Mouse (Mus musculus): ENCODE data around the gene Slc25a30.
A peak's percentile ranks its signal among the peaks of the same experiment; 100 is the strongest.

The Slc25a30 gene

DNA sequence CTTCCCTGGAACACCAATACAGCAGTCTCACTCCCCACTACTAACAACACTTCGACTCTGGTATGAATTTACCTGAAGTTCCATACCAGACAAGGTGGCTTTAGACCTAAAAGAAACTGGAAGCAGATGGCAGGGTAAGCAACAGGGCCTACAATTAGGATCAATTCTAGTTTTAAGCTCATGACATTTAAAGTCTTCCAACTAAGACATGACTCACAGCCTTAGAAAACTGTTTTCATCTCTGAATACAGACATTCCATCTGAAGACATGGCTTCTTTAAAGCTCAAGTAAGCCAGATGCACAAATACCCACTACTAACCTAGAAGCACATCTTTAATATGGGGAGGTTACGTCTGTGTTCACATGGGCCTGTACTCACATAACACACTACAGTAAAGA is 38.9 kb downstream of the Slc25a30 start:
- no peak for DNase-seq (ENCODE audit: low spot score in 2 of 2)

DNA sequence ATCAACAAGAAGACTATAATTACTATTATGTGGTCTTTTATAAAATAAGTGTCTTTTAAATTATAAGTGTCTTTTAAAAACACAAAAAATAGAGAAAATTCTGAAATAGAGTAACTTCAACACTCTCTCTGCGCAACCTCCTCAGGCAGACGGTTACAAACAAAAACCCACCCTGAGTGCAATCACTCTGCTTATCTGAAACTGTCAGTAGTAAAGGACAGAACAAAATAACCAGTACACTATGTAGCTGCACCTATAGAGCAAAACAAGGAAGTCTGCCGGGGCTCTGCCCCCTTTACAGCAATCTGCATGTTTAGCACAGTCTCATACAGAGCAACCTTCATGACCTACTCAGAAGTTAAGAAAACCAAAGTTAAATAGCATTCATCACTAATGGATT is 44.9 kb downstream of the Slc25a30 start:
- DNase-seq (ENCODE audit: low spot score in 2 of 2): no peak

DNA sequence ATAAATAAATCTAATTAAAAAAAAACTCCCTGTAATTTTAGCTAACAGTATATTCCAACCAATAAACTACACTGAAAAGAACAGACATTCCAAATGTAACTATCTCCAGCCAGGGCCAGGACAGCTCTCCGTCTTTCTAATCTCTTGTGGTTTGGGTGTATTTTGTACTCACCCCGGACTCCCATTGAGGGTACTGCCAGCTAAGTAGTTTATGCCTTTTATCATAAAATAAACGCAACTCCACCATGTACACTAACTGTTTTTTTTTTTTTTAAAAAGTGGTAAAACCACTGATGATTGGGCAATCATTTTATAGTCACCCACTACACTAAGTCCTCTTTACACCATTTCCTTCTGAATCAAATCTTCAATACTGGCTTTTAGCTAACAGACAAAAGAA is 51.2 kb downstream of the Slc25a30 start:
- no peak for DNase-seq (ENCODE audit: low spot score in 2 of 2)

DNA sequence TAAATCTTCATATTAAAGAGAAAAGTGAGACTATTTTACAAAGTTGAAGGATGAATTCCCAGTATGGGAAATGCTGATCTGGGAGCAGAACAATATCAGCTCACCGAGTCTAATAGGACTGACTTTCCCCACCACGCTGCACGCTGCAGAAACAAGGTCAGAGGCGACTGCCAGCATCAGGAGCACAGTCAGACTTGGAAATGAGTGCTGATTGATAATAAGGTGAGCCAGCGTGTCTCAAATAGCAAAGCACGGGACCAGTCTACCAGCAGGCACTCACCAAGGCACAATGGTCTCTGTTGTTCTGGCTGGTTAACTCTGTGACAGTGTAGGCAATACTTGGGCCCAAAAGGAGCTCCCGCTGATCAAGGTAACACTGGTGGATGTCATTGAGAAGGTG is 54.2 kb downstream of the Slc25a30 start:
- no peak for DNase-seq (ENCODE audit: low spot score in 2 of 2)

DNA sequence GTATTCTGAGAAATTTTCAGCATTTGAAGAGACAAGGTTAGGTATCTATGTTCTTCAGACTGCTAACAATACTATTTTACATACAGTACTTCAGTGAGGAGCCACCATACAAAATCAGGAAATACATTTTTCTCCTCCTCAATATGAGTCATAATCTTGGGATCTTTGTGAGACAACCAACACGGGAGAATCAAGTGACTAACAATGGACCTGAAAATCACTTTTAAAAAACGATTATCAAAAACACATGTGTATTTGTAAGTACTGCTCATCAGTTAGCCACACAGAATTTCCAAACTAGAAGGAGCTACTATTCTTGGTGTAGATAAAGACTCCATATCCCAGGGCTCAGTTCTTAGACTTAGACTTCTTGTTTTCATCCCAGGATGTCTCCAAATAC is 55.5 kb downstream of the Slc25a30 start:
- no peak for DNase-seq (ENCODE audit: low spot score in 2 of 2)

DNA sequence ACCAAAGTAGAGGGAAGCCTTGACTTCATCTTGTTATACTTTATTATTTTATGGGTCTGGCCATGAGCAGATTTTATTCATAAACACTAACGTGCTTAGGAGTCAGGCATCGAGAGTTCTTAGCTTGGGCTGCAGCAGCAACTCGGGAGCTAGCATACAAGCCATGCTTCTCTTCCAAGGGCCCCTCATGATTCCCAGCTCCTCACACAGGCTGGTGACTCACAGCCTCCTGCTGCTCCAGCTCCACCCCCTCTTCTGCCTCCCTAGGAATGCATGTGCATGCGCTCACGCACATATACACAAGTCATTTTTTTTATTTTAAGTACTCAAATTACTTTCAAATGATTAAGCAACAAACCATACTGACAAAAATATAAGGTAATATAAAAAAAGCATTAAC is 58.7 kb downstream of the Slc25a30 start:
- no peak for DNase-seq (ENCODE audit: low spot score in 2 of 2)

DNA sequence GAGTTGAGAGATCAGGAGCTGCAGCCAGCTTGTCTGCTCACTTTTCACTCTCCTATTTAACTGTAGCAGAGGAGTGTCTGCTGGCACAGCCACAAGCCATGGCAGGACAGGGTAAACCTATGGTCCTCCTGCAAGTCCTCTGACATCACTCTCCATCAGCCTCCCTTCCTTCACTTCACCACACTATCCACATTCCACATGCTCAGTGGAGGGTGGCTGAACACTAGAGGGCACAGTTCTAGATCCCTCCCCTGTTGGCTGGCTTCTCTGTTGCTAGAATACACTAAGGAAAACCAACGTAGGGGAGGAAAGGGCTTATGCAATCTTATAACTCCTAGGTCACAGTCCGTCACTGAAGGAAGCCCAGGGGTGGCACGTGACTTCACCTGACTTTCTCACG is 59.8 kb downstream of the Slc25a30 start:
- DNase-seq (ENCODE audit: low spot score in 2 of 2): no peak

DNA sequence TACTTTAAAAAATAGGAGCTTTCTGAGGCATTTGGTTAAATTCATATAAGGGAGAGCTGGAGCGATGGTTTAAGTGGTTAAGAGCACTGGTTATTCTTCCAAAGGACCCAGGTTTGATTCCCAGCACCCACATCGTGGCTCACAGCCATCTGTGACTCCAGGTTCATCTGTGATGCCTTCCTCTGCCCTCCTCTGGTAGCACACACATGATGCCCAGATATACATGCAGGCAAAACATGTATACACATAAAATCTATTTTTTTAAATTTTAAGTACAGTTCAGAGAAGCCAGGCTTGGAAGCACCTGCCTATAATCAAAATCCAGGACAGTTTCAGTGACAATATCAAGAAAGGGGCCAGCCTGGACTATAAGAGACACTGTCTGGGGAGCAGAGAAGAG is 64.0 kb downstream of the Slc25a30 start:
- DNase-seq (ENCODE audit: low spot score in 2 of 2): no peak

DNA sequence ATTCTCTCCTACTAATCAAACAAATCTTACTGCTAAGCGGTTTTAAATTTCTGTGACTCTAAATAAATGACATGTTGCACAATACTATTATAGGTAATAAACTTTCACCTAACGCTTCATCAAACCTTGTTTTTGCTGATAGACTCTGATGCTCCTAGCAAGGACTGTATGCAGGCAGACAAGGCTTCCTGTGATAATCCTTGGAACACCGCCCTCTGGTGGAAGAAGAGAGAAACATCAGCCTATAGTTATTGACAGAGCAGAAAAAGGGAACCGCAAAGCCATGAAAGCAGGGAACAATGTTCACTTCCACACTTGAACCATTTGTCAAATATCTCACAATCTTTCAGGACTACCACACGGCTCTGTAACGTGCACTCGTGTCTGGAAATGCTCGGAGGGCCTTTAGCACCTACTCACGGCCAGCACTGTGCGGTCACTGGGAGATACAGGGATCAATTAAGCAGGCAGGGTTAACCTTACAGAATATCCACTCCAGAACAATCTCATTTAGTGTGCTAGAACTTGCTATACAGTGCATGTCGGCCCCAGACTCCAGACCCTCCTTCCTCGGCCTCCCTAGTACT is 64.8 kb downstream of the Slc25a30 start:
- peak; percentile 22 to 59 for DNase-seq (ENCODE audit: low spot score in 2 of 2)

DNA sequence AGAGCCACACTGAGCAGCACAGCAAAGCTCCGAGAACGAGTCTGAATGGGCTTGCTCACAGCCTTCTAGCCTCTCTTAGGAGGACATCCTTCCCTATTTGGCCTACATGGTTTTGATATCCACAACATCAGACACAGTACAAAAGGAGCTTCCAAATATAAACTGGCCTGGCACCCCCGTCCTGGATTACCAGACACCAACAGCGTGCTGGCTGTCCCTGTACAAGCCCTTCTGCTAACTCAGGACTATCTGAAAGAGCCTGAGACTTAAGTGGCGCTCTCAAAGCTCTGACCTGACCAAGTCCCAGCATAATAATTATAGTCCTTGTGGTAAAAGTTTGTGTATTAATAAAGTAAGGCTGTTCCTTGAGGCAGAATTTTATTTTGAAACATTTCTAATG is 66.7 kb downstream of the Slc25a30 start:
- DNase-seq (ENCODE audit: low spot score in 2 of 2): no peak

DNA sequence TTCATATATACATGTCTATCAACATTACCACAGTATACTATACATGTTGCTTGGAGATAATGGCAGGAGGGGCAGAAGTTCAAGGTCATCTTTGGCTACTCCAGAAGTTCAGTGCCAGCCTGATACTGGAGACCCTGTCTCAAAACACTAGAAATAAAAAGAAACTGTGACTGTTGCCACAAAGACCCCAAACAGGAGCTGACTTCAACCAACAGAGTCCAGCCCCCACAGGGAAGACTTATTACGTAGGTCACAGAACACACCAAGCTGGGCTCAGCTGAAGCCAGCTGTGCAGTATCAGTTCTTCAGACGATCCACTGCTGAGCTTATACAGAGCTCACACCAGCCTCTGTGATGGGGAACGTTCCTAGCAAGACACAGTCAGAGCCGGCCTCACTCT is 70.4 kb downstream of the Slc25a30 start:
- no peak for DNase-seq (ENCODE audit: low spot score in 2 of 2)

DNA sequence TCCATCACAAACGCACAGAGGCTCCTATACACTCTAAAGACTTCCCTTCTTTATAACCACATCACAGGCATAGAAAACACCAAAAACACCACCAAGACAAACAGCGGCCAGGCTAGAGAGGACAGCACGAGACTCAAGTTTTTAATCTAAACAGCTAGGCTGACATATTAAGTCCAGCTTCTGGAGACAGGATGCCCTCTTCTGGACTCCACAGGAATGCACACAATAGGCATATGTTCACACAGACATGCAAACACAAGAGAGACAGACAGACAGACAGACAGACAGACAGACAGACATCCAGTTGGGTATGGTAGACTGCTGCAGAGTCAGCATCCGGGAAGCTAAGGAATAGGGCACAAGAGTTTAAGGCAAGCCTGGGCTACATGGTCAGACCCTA is 73.2 kb downstream of the Slc25a30 start:
- no peak for DNase-seq (ENCODE audit: low spot score in 2 of 2)

DNA sequence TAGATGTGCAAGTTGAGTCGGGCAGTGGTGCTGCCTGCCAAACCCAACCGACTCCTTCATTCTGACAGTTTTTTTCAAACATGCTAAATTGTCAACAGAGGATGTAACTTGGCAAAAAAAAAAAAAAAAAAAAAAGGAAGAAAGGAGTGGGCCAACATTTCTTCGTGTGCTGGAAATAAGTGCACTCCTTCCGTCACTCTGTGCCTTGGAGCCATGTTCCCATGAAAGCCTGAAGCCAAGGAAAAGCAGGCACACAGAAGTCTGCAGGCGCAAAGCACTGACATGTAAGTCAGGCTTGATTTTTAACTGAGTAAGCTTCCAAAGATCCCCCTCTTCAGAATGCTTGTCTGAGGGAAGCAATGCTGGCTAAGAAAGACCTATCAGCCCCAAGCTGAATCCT is 74.2 kb downstream of the Slc25a30 start:
- DNase-seq (ENCODE audit: low spot score in 2 of 2): no peak

DNA sequence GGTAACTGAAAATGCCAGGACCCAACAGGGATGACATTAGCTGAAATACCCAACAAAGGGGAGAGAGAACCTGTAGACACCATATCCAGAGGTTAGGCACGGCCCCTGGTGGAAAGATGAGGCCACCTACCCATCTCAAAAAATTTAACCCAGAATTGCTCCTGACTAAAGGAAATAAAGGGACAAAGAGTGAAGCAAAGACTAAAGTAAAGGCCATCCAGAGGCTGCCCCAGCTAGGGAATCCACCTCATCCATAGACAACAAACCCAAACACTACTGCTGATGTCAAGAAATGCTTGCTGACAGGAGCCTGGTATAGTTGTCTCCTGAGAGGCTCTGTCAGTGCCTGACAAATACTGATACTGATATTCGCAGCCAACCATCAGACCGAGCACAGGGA is 75.1 kb downstream of the Slc25a30 start:
- no peak for DNase-seq (ENCODE audit: low spot score in 2 of 2)

Measured in spleen, postnatal 10 days (tissue).